Mouse (Mus musculus): ENCODE results near the gene Tmem170.

DNA sequence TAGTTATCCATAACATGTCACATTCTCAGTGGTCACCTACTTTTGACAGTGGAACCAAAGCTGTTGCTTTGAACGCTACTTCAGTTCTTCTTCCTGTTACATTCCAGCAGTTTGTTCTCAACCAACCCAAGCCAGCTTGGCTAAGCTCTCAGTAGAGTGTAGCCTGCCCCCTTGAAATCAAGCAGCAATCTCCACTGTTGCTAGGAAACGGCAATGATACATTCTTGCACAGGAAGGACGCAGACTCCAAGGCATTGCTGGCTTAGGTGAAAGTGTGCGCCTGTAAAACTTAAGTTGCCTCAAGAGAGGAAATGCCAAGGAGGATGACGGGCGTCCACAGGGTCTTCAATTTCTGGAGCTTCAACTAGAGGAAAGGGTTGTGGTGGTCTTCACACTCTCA is 10.7 kb downstream of the Tmem170 start:
- TF ChIP-seq CTCF (conservative IDR thresholded peaks at IDR 0.05; ENCODE audit: insufficient read depth, insufficient read length, low read depth, low read length) (no peak), POLR2A (IDR thresholded peaks at IDR 0.05; ENCODE audit: low read depth, low read length) (no peak)

All from kidney, adult 2 months (tissue).